Mouse (Mus musculus) small intestine, adult 2 months (tissue): ENCODE measurements around the gene Gm17783. TPM values are rescaled to one million over a fixed set of nuclear protein-coding genes. Genes with fewer than 3 reads are reported as not detected.
A peak's percentile ranks its signal among the peaks of the same experiment; 100 is the strongest.
"Not testable (repeated sequence)": the region's sequence is repeated elsewhere in the genome, so short reads cannot be mapped to it uniquely, and the experiment has no call there.

ENCODE experiments used
- H3K27ac ChIP-seq: fragments of 200-500 bp; 2 replicates; pipeline ENCODE4 v1.5.1; 2012; ENCODE audit warnings: low read depth, low read length, control low read depth, inconsistent platforms; ENCODE audit not compliant: insufficient read depth
- H3K27me3 ChIP-seq: fragments of 200-500 bp; 2 replicates; pipeline ENCODE4 v1.6.1; 2012; ENCODE audit warnings: mild to moderate bottlenecking, moderate library complexity, low read length, inconsistent platforms; ENCODE audit not compliant: control insufficient read depth, insufficient read depth
- H3K36me3 ChIP-seq: fragments of 200-500 bp; 2 replicates; pipeline ENCODE4 v1.6.1; 2012; ENCODE audit warnings: mild to moderate bottlenecking, low read length, control low read depth, inconsistent platforms; ENCODE audit not compliant: control insufficient read depth, insufficient read depth
- H3K4me1 ChIP-seq: fragments of 200-500 bp; 2 replicates; pipeline ENCODE4 v1.6.1; 2012; ENCODE audit warnings: low read length, inconsistent platforms, mixed read lengths; ENCODE audit not compliant: control insufficient read depth, insufficient read depth, insufficient read length
- H3K4me3 ChIP-seq: fragments of 200-500 bp; 2 replicates; pipeline ENCODE4 v1.5.1; 2012; ENCODE audit warnings: low read depth, mild to moderate bottlenecking, control low read depth, inconsistent platforms, low read length, moderate library complexity
- CTCF ChIP-seq: fragments of 200-500 bp; IDR thresholded peaks from 2 replicates; pipeline ENCODE4 v1.5.1; 2012; ENCODE audit warnings: low read depth, mild to moderate bottlenecking, control low read depth, inconsistent platforms, low read length, moderate library complexity, mixed read lengths; ENCODE audit not compliant: insufficient replicate concordance, insufficient read length; ENCODE audit errors: extremely low read depth
- POLR2A ChIP-seq: fragments of 200-500 bp; IDR thresholded peaks from 2 replicates; pipeline ENCODE4 v1.6.1; 2012; ENCODE audit warnings: low read depth, mild to moderate bottlenecking, control low read depth, inconsistent platforms, low read length, moderate library complexity
- WGBS: fragments of 180-500 bp; shearing (Covaris S2); methylation state at CpG from one replicate; pipeline ENCODE4 v1.1.7; 2018; 5-methylcytosine and 5-hydroxymethylcytosine counted together
- polyA plus RNA-seq: library from polyadenylated mRNA; depleted of rRNA; stranded (reverse); fragments of >200 nt; gene quantifications from 2 replicates; pipeline ENCODE4 v1.2.3, GENCODE M21; 2012; rRNA removed

Gene Gm17783
- 0.93 and 1.6 TPM in 2 replicates for polyA plus RNA-seq

- no peak within 1 kb of the TSS for H3K27ac ChIP-seq
- peak within 1 kb of the TSS; percentile 13; the same call in 1 of the 2 replicates for H3K4me3 ChIP-seq
- TF ChIP-seq CTCF (no peak), POLR2A (no peak)
- 0 out of 2 replicates have a peak, but pooled peaks cover 1% of the 10 kb centered on the region for H3K4me1 ChIP-seq
- WGBS = 17% methylated on average over 4 of the region's 4 CpGs
- H3K27me3 ChIP-seq = no peaks in the 10 kb centered on the region
- no peaks in the 10 kb centered on the region for H3K36me3 ChIP-seq
Observed at GRCm38 (mm10) chr16:45531950-45532349, at the start of gene Gm17783. Gene Gm17783 (minus strand): TSS chr16:45532050.

- Histone ChIP-seq H3K27ac (no peak overlapping the region), H3K27me3 (no peaks in the 10 kb centered on the region), H3K4me1 (no peaks in the 10 kb centered on the region), H3K36me3 (no peaks in the 10 kb centered on the region), H3K4me3 (no peak overlapping the region)
- peak; percentile 21; the same call in 1 of the 2 replicates for TF ChIP-seq CTCF
- no peak for TF ChIP-seq POLR2A
- 49% methylated on average over 12 of the region's 12 CpGs for WGBS
Observed at GRCm38 (mm10) chr16:45579883-45580282, 48.0 kb upstream of the Gm17783 start.

GRCm38 (mm10) chr16:45572307-45572706 is 40.5 kb upstream of the Gm17783 start:
- Histone ChIP-seq H3K4me1 (no peaks in the 10 kb centered on the region), H3K36me3 (no peaks in the 10 kb centered on the region), H3K27me3 (no peaks in the 10 kb centered on the region), H3K27ac (no peak overlapping the region), H3K4me3 (no peak overlapping the region)
- WGBS = 87% methylated on average over 3 of the region's 3 CpGs
- TF ChIP-seq POLR2A (no peak), CTCF (no peak)

- Histone ChIP-seq H3K36me3 (no peaks in the 10 kb centered on the region), H3K27me3 (no peaks in the 10 kb centered on the region), H3K27ac (no peak overlapping the region), H3K4me3 (no peak overlapping the region), H3K4me1 (no peaks in the 10 kb centered on the region)
- 69% methylated on average over 3 of the region's 3 CpGs for WGBS
- TF ChIP-seq POLR2A (no peak), CTCF (no peak)
Observed at GRCm38 (mm10) chr16:45561747-45562146, 29.9 kb upstream of the Gm17783 start.

- no peaks in the 10 kb centered on the region for H3K36me3 ChIP-seq
- H3K27ac ChIP-seq = no peak overlapping the region
- 51% methylated on average over 2 of the region's 2 CpGs for WGBS
- H3K4me1 ChIP-seq = no peaks in the 10 kb centered on the region
- TF ChIP-seq POLR2A (no peak), CTCF (no peak)
- H3K27me3 ChIP-seq = no peaks in the 10 kb centered on the region
- no peak overlapping the region for H3K4me3 ChIP-seq
Observed at GRCm38 (mm10) chr16:45551579-45551978, 19.7 kb upstream of the Gm17783 start.

- Histone ChIP-seq H3K36me3 (no peaks in the 10 kb centered on the region), H3K4me1 (no peaks in the 10 kb centered on the region), H3K4me3 (no peak overlapping the region), H3K27ac (no peak overlapping the region), H3K27me3 (no peaks in the 10 kb centered on the region)
- TF ChIP-seq POLR2A (no peak), CTCF (no peak)
Observed at GRCm38 (mm10) chr16:45547982-45548381, 16.1 kb upstream of the Gm17783 start.

- H3K4me3 ChIP-seq = no peak overlapping the region
- no peak overlapping the region for H3K27ac ChIP-seq
- no peaks in the 10 kb centered on the region for H3K27me3 ChIP-seq
- H3K4me1 ChIP-seq = no peaks in the 10 kb centered on the region
- WGBS = 69% methylated on average over 3 of the region's 3 CpGs
- H3K36me3 ChIP-seq = no peaks in the 10 kb centered on the region
- no peak for TF ChIP-seq CTCF
- no peak for TF ChIP-seq POLR2A
Observed at GRCm38 (mm10) chr16:45544341-45544740, 12.5 kb upstream of the Gm17783 start.

- no peaks in the 10 kb centered on the region for H3K36me3 ChIP-seq
- H3K4me1 ChIP-seq = no peaks in the 10 kb centered on the region
- no peak overlapping the region for H3K27ac ChIP-seq
- no peaks in the 10 kb centered on the region for H3K27me3 ChIP-seq
- no peak overlapping the region for H3K4me3 ChIP-seq
- TF ChIP-seq POLR2A = no peak
- TF ChIP-seq CTCF = no peak
Observed at GRCm38 (mm10) chr16:45542108-45542507, 10.3 kb upstream of the Gm17783 start.

GRCm38 (mm10) chr16:45538342-45538741 is 6.5 kb upstream of the Gm17783 start:
- WGBS = 32% methylated on average over 1 of the region's 1 CpGs
- H3K27ac ChIP-seq, H3K36me3 ChIP-seq, H3K4me1 ChIP-seq, H3K4me3 ChIP-seq, H3K27me3 ChIP-seq: not testable (repeated sequence)
